Mouse (Mus musculus): ENCODE measurements at regions not wholly inside any gene's neighbourhood (a gene's known extent, or its start where the extent isn't known, plus 50 kb on each side); places are given as distances from the start of the nearest gene placed in this dataset.
"Not testable (repeated sequence)": the region's sequence is repeated elsewhere in the genome, so short reads cannot be mapped to it uniquely, and the experiment has no call there.

DNA sequence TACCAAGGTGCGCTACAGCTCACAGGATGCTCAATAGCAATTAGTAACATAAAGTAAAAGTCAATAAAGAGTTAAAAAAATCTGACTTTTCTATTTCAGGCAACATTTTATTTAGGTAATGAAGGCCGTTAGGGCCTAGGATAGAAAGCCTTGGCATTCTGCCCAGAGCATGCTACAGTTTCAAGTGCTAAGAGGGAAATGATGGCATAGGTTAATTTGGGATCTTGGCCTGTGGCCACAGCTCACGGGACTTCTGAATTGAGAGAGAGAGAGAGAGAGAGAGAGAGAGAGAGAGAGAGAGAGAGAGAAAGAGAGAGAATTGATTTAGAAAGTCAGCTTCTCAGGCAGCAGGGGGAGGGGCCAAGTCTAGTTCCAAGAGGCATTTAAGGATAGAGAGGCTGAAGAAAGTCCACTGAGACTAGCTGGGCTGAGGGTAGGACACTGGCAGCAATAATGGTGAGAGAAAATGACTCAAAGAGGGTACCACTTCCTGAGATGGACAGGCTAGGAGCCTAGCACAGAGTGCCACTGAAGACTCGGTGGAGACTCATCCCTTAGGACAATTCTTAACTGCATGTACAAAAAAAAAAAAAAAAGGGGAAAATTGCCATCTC, 52.6 kb upstream of the Klf14 start:
- DNase-seq (ENCODE audit: low read depth, low spot score): no peak

DNA sequence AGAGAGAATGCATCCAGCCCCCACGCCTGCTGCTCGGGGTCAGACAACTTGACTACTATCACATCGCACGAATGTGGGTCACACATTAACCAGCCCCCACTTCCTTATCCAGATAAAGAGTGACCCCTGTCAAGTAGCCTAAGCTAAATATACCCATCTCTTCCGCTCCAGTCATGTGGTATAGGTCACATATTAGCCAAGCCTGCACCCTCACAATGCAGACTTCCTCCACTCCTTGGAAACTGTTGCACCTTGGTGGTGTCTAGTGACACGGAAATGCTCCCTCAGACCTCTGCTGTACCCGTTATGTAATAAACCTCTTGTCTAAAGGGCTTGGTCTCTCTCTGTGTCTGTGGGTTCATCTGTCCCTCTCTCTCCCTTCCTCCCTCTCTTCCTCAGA, 57.7 kb upstream of the Klf14 start:
- no peak for DNase-seq (ENCODE audit: low read depth, low spot score)

DNA sequence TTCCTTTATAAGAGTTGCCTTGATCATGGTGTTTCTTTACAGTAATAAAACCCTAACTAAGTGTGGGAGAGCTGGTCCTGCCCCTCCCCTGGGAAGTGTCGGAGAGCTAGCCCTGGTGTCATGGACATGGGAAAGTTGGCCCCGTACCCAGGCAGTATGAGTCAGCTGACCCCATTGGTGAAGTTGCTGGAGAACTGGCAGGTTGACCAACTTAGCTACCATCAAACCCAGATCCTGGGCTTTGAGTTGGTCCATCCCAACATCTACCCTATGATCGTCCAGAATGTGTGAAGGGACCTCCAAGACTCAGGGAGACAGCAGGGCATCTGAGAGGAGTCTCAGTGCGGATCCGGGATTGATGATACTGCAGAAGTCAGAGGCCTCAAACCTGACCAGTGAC, 62.9 kb upstream of the Klf14 start:
- DNase-seq (ENCODE audit: low read depth, low spot score): no peak

DNA sequence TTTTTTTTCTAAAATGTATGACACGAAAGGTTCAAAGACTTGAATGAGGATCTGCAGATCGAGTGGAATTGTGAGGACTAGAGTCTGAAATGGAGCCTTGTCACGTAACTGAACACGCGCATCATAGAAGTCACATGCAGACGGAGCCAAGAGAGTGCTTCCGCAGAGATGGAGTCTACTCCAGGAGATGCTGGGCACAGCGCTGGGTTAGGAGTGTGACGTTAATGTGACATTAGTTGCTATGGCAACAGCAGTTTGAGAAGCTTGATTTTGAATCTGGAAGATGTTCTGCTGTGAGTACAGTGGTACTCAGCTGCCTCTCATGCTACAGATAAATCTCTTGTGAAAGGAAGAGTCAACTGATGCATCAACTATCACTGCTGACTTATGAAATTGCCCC, 70.9 kb upstream of the Klf14 start:
- peak; percentile 50 for DNase-seq (ENCODE audit: low read depth, low spot score)

DNA sequence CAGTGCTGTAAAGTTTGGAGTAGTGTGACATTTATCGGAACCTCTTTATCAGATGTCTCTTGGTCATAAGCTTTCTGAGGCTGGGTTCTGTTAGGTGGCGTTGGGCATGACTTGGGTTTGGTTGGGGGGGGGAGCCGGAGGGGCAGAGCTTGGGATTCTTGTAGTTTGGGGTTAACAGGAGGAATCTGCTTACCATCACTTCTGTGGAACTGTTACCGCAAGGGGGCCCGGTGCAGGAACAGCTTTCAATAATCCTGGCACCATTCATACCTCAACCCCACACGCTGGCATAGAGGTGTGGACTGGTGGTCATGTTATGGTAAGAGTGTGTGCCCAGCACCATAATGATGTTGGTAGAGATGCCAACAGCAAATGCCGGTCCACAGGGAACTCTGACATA, 72.1 kb upstream of the Klf14 start:
- no peak for DNase-seq (ENCODE audit: low read depth, low spot score)

DNA sequence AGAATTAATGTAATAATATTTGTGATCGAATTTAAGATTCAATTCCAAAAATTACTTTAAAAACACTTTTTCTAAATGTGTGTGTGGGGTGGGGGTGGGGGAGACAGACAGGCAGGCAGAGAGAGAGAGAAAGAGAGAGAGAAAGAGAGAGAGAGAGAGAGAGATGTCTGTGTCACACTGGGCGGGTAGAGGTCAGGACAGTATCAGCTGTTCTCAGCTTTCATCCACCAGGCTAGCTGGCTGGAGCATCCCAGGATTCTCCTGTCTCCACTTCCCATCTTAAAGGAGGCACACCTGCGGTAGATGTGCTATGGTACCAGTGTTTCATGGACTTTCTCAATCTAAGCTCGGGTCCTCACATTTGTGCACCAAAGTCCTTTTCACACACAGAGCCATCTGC, 73.3 kb upstream of the Klf14 start:
- no peak for DNase-seq (ENCODE audit: low read depth, low spot score)

DNA sequence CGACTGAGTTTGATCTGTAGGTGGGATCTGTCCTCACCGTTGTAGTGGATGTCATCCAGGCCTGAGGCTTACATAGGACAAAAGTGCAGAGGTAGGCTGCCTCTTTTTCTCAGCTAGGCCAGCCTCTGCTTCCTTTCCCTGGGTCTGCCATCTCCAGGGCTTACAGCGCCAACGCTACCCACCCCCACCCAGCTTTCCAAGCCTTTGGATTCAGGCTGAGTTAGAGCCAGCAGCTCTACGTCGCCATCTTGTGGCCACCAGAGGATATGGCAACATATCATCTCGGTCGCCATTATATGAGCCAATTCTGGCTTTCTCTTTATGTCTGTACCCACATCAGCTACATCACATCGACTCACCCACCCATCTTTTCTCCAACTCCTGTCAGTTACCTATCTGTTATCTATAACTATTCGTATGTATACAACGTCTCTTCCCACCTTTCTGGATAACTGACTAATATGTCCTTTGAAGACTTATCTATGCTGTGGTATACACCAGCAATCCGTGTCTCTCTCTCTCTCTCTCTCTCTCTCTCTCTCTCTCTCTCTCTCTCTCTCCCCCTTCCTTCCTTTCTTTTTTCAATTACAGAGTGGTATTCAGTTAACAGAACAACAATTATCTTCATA, 74.2 kb upstream of the Klf14 start:
- peak; percentile 66 for DNase-seq (ENCODE audit: low read depth, low spot score)

DNA sequence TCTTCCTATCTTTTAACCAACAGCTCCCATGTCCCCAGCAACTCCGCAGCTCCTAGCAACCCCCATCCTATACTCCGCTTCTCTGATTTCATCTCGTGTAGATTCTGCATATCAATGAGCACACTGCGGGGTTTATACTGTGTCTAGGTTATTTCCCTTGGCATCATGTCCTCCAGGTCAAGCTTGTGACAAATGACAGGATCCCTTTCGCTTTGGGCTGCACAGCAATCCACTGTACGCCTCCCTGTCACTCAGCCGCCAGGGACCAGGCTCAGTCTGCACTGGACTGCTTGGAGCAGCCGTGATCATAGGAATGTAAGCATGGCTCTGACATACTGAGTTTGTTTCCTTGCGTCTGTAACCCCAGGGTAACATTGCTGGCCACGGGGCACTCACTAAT, 75.9 kb upstream of the Klf14 start:
- no peak for DNase-seq (ENCODE audit: low read depth, low spot score)

DNA sequence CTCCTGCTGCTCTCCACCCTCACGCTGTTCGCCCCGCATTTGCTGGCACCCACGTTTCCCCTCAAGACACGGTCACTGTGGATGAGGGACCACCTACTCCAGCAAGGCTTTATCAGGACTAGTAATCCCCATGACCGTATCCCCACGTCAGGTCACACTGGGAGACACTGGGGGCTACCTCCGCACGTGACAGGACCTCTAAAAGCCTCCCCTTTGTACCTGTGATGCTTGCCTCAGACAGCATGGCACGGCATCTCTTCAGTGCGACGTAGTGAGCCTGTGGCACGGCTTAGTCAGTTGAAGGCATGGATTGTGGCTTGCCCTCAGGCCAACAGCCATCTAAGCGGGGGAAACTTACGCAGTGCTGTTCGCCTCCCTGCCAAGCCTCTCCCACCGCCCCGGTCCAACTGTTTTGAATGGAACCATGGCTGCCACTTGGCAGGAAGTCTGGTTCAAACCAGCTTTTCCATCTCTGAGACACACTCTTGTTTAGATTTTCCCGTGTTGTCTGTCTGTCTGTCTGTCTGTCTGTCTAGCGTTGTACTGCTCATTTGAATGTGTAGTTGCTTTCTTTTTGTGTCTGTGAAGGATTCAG, 79.0 kb upstream of the Klf14 start:
- no peak for DNase-seq (ENCODE audit: low read depth, low spot score)

DNA sequence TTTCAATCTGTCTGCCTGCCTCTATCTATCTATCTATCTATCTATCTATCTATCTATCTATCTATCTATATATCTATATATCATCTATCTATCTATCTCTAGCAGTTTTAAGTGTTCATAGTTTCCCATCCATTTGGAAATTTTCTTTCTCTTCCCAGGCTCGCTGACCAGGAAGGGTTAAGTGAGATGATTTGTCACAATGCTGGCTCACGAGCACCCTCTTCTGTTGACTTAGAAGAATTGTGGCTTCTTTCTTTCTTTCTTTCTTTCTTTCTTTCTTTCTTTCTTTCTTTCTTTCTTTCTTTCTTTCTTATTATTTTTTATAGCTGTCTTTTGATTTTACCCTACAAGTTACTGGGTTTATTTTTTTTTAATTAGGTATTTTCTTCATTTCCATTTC, 79.6 kb upstream of the Klf14 start:
- not testable (repeated sequence) for DNase-seq (ENCODE audit: low read depth, low spot score)

DNA sequence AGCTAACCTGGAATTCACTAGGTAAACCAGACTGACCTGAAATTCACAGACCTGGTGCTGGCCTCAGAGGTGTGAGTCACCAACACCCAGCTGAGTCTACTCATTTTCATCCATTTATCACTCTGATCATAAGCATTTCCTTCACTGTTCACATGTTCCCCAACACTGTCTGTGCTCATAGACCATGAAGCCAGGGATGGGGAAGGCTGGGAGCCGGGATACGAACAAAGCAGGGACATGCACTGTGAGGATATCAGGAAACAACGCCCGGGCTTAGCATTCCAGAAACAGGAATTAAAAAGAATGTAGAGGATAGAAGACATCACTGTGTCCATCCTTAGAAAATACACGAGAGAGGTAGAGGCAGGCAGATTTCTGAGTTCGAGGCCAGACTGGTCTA, 80.6 kb upstream of the Klf14 start:
- DNase-seq (ENCODE audit: low read depth, low spot score): no peak

DNA sequence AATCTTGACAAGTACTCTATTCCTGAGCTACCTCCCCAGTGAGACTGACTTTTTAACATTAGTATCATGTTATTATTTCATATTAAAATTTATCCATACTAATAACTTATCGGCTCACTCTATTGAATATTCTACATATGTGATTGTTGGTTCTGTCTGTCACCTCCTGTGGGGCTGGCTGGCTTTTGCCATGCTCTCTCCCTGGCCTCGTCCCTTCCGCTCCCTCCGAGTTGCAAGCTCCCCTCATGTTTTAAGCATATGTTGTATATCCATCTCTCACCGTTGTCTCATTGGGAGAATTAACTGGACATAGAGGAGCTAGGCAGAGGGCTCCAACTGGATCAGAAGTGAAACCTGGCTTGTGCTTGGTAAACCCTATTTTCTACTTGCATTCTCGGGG, 81.9 kb upstream of the Klf14 start:
- no peak for DNase-seq (ENCODE audit: low read depth, low spot score)

DNA sequence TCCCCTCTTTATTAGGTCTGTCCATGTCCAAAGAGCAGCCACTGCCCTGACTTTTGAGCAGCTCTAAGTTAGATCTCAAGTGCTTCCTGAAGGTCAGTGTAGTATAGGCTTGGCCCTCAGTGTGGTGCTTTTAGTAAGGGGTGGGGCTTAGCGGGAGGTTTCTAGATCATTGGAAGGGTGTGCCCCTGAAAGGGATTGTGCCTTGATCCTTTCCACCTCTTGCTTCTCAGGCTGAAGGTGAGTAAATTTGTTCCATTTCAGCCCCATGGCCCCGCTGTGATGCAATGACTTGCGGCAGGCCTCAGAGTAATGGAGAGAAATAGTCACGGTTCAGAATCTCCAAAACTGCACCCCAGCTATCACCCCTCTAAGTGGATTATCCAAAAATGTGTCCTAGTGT, 84.5 kb upstream of the Klf14 start:
- DNase-seq (ENCODE audit: low read depth, low spot score): no peak

DNA sequence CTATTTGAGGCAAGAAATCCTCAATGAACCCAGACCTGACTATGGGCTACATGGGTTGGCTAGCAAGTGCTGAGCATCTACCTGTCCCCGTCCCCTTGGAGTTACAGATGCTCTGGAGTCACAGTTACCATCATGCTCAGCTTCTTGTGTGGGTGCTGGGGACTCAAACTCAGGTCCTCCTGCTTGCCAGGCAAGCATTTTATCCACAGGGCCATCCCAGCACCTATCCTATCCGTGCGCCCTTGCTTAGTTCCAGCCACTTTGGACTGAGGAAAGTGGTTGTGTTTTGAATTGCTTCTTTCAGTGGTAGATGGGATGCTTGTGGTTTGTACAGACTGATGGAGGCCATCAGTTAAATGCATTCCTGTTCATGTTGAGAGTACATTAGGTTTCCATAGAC, 85.0 kb upstream of the Klf14 start:
- no peak for DNase-seq (ENCODE audit: low read depth, low spot score)

DNA sequence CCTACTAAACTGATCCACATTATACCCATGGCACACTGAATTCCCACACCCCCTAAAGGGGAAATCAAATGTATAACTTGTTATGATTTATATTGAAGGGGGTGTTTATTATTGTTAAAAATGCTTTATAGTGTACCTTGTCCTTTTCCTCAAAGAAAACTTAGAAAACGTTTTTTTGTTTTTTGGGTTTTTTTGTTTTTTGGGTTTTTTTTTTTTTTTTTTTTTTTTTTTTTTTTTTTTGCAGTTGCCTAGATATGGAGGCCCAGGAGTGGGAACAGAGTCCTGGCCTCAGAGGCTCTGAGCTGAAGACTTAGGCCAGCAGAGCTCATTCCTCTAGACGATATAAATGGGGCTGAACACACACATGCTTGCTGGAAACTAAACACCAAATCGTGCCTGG, 87.3 kb upstream of the Klf14 start:
- DNase-seq (ENCODE audit: low read depth, low spot score): no peak

DNA sequence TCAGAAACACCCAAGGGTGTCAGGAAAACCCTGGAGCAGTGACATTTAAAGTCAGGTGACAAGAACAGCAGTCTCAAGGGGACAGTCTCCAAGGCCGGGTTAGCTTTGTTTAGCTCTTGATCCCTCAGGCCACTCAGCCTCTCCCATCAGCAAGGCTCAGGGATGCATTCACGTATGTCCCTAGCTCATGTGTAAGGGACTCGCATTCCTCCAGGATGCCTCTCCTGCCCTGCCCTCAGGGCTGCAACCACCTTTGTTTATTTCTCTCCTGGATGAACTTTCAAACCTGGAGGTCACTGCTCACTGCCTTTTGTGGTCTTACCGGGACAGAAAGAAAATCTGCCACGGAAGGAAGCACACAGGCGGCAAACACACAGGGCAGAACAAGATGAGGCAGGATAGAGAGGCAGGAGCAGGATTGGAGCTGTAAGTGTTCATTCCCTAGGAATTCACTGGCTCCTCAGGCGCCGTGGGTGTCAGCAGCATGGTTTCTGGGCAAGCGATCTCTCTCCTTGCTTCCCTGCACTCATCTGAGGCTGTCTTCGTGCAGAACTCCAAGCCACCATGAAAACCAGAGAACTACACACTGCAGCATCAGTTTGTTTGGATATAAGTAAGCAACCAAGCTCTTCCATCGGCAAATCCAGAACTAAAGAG, 90.2 kb upstream of the Klf14 start:
- DNase-seq (ENCODE audit: low read depth, low spot score): no peak

DNA sequence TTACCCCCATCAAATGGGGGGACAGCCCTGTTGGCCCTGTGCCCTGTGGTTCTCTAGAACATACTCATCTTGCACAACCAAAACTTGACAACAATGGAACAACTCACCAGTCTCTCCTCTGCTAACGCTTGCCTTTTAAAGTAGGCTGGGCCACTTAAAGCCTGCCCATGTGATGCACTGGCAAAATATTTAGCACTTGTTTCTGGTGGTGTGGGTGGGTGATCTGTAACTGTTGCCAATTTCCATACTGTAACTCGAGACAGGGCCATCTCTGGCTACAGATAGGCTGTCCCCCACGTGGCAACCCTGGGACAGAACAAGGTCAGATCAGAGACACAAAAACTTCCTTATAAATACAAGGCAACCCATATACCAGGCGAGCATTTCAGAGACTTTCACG, 92.0 kb upstream of the Klf14 start:
- no peak for DNase-seq (ENCODE audit: low read depth, low spot score)

DNA sequence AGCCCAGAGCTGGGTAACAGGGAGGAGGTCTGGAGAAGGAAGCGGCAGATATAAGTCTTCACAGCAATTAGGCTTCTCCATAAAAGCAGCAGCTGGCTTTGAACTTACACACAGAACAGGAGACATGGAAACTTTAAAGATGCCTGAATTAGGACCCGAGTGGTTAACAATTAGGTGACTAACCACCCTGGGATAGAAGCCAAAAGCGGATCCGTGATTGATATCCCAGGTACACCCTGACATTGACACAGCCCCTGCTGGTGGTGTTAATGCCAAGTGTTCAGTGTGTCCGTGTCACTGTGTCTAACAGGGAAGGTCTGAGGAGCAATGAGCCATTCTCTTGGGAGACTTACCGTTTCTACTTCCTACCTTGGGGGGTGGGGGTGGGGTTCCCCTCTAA, 92.9 kb upstream of the Klf14 start:
- no peak for DNase-seq (ENCODE audit: low read depth, low spot score)

DNA sequence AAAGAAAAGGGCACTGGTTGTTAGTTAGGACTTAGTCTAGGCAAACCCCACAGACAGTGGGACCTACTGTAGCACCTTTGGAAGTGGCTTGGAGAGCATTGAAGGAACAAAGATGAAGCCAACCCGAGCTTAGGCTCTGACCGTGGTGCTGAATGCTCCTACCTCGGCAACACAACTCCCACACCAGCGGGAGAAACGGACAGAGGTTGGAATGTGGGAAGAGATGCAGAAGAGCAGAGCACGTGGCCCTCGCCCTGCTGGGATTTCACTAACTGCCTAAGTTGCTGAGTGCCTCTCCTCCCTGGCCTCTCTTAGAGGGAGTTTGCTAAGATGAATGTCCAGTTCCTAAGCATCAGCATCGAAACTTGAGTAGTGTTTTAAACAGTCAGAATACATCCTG, 94.1 kb upstream of the Klf14 start:
- no peak for DNase-seq (ENCODE audit: low read depth, low spot score)

DNA sequence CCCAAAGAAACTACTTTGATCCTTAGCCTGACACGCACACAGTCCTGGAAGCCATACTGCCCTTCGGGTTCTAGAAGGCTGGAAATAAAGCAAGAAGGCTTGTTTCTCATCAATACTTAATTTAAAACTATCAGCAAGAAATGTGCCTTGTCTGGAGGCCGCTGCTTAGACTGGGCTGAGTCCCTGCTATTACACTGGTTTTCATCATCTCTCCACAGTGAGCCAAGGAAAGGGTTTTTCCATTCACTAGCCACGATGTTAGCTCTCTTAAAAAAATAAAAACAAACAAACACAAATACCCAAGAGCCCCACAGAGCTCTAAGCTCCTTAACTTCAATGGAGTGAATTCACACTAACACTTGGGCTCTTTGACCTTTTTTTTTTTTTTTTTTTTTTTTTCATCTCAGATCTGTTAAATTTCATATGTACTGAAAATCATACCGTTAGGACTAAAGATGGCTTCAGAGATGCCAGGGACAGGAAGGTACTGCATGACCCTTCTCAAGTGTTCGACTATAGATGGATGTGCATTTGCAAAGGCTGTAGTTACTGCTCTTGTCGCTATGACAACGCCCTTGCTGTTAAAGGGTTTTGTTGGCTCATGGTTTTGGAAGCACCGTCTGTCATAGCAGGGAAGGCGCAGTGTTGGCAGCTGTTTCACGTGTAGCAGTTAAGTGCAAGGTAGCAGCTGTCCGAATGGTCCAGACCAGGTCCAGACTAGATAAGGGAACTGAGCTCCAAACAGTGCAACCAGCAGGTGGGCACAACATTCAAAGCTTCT, 98.1 kb upstream of the Klf14 start:
- DNase-seq (ENCODE audit: low read depth, low spot score): no peak

DNA sequence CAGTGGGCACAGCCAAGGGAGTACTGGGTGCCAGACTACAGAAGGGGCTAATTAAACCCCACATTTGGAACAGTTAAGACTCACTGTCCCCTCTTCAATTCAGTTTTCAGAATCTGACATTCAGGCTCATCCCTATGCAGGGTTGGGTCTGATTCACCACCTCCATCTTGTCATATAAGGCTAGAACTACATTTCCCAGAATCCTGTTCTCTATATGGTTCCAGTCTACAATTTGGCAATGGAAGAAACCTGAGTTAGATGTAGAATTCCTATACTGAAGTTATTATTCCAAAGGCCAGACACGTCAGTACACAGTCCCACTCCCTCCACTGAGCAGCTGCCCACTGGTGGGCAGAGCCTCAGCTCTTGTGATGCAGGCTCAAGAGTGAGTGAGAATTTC, 99.4 kb upstream of the Klf14 start:
- DNase-seq (ENCODE audit: low read depth, low spot score): no peak

DNA sequence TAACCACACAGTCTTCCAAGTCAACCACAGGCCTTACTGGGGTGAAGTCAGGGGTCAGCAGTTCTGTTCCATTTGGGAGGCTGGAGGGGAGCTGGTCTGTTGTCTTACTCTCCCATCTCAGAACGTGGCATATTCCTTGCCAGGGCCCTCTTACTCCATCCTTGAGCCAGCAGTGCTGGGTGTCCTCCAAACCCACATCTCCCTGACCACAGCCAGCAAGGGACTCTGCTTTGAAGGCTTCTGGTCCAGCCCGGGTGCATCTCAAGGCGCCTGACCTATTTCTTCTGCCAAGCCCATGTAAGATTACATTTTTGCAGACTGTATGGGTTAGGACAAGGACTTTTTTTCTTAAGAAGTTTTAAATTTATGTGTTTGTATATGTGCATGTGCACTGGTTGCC, 100.1 kb upstream of the Klf14 start:
- no peak for DNase-seq (ENCODE audit: low read depth, low spot score)

Measured in brain, embryonic 18.5 days (tissue).